Mouse (Mus musculus) CH12.LX (cell line): ENCODE data around the gene Nepro.

Source experiments
- CHD2 ChIP-seq: IDR thresholded peaks from 2 replicates; pipeline ENCODE4 v1.6.1; 2011; ENCODE audit warnings: low read length, improper control_type of control experiment
- CTCF ChIP-seq, 2 experiments: IDR thresholded peaks in 1 of 2; conservative IDR thresholded peaks in 1 of 2; 2 replicates each; pipeline ENCODE4 v1.5.1; 2011 to 2012; ENCODE audit warnings: low read depth in 2 of 2, low read length in 2 of 2, improper control_type of control experiment in 1 of 2, inconsistent platforms in 1 of 2, mild to moderate bottlenecking in 1 of 2, moderate library complexity in 1 of 2
- EP300 ChIP-seq: IDR thresholded peaks from 2 replicates; pipeline ENCODE4 v1.6.1; 2011; ENCODE audit warnings: low read length, improper control_type of control experiment
- GABPA ChIP-seq: IDR thresholded peaks from 2 replicates; pipeline ENCODE4 v1.6.1; 2012; ENCODE audit warnings: low read depth, low read length, improper control_type of control experiment, inconsistent platforms; ENCODE audit not compliant: insufficient replicate concordance
- MAX ChIP-seq: IDR thresholded peaks from 2 replicates; pipeline ENCODE4 v1.6.1; 2011; ENCODE audit warnings: low read length, improper control_type of control experiment
- MEF2A ChIP-seq: IDR thresholded peaks from 2 replicates; pipeline ENCODE4 v1.6.1; 2014; ENCODE audit warnings: low read depth, mild to moderate bottlenecking, inconsistent platforms, low read length, improper control_type of control experiment, borderline replicate concordance
- POLR2A ChIP-seq: IDR thresholded peaks from 2 replicates; pipeline ENCODE4 v1.6.1; 2011; ENCODE audit warnings: low read depth, mild to moderate bottlenecking, improper control_type of control experiment, low read length
- USF2 ChIP-seq: conservative IDR thresholded peaks from 2 replicates; pipeline ENCODE4 v1.6.1; 2011; ENCODE audit warnings: low read depth, low read length, improper control_type of control experiment
- ZC3H11A ChIP-seq: IDR thresholded peaks from 2 replicates; pipeline ENCODE4 v1.6.1; 2012; ENCODE audit warnings: low read depth, mild to moderate bottlenecking, inconsistent platforms, low read length, improper control_type of control experiment
- ZNF384 ChIP-seq: IDR thresholded peaks from 2 replicates; pipeline ENCODE4 v1.6.1; 2012; ENCODE audit warnings: low read depth, low read length, improper control_type of control experiment, inconsistent platforms

- TF ChIP-seq POLR2A = no peak
- no peak for TF ChIP-seq GABPA
- TF ChIP-seq USF2 = no peak
- no peak for TF ChIP-seq MAX
- TF ChIP-seq CTCF (conservative IDR thresholded peaks at IDR 0.05 in 1 of 2, IDR thresholded peaks at IDR 0.05 in 1 of 2; ENCODE audit: low read depth in 2 of 2, low read length in 2 of 2) = no peak
- no peak for TF ChIP-seq ZC3H11A
- TF ChIP-seq ZNF384 = no peak
- TF ChIP-seq MEF2A = no peak
- no peak for TF ChIP-seq EP300
- TF ChIP-seq CHD2 = no peak
Measured at GRCm38 (mm10) chr16:44676357-44676756, 47.7 kb upstream of the Nepro start.
